Mouse (Mus musculus): ENCODE measurements around the gene Rsrp1.

Rsrp1 gene

DNA sequence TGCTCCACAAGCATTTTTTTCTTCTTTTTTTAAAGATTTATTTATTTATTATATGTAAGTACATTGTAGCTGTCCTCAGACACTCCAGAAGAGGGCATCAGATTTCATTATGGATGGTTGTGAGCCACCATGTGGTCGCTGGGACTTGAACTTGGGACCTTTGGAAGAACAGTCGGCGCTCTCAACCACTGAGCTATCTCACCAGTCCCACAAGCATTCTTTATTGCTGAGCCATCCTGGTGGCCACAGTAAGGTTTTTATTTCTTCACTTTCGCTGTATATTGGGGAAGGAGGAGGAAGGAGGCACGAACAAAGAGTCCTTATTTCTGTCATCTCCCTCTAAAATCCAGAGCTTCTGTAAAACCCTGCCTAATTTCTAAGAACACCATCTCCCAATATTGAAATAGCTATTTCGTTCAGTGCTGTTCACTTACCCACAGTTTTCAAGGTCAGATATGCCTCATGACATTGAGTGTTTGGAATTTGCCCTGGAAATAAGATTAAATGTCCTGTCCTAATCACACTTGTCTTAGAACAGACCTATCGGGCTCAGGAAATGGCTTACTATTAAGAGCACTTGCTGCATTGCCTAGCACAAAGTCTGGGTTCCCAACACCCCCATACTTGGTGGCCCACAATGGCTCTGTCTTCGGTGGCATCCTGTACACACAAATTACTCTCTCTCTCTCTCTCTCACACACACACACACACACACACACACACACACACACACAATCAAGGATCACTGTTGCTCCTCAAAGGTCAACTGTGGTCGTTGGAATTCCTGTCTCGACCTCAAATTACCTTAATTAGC, 1.1 kb upstream of the Rsrp1 start:
- peak in 1 of 2 experiments; percentile 31 for DNase-seq

DNA sequence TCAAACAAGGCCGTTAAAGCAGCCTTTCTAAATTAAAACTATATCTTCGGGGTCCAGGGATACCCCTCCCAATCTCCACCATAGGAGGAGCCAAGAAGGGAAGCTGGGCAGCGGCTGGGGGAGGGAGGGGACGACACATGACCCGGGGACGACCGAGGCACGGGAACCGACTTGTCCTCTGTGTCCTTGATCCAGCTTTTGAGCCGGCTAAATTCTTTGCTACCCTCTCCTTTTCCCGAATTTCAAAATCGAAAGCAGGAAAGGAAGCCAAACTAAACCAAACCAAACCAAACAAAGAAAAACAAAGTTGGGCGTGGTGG, 507 bp upstream of the Rsrp1 start:
- peak; percentile 77 to 80 for DNase-seq

DNA sequence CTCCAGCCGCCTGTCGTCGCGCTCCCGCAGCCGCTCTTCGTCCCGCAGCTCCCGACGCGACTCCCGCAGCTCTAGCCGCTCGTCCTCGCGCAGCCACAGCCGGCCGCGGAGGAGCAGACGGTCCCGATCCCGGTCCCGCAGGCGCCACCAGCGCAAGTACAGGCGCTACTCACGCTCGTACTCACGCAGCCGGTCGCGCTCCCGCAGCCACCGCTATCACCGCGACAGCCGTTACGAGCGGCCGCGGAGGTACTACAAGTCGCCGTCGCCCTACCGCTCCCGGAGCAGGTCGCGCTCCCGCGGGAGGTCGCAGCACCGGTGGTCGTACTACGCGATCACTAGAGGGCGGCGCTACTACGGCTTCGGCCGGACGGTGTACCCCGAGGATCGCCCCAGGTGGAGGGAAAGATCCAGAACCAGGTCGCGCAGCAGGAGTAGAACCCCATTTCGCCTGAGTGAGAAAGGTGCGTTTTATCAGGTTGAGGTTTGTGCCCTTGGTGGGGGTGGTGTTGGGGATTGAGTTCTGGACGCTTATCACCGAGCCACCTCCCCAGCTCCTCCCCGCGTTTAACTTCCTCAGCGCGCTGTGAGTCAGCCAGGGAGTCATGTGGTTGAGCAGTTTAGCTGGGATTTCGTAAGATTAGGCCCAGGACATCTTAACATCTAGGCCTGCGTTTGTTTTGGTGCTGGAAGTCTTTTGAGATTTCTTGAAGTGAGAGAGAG, 788 bp downstream of the Rsrp1 start:
- peak; percentile 81 to 84 for DNase-seq

DNA sequence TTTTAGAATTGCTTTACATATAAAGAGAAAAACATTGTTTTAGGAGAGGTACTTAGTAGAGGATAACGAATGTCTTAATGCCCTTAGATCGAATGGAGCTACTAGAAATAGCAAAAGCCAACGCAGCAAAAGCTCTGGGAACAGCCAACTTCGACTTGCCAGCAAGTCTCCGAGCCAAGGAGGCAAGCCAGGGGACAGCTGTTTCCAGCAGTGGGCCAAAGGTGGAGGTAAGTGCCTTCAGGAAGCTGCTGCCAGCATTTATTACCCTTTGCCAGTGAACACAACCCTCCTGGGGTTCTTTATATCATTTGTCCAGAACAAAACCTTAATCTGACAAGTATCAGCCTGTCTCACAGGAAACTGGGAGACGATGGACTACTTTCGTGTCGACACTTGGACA, 1.8 kb downstream of the Rsrp1 start:
- no peak for DNase-seq

DNA sequence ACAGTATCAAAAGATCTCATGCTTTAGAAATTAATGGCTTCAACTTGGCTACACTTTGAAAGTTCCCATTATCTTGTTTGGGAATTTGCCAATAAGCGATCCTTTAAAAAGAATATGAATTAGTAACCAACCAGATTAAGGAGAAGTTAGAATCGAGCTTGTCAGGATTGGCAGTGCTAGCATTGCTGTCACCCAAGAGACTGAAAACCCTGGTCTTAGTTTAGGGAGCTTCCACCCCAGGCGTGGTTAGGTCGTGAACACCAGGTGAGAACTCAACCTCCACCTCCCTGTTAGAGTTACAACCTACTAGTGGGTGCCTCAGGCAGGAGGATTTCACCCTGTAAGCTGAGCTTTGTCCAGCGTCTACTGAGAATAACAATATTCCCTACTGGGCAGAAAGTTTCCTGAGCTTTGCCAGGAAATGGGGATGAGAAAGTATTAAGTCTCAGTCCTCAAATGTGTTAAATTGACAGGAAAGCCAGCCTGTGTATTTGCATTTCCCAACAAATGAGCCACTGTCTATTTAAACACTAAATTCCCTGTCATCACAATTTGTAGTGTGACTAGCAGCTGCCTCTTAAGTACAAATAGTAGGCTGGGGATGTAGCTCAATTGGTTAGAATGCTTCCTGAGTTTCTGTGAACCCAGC, 4.5 kb downstream of the Rsrp1 start:
- no peak for DNase-seq

DNA sequence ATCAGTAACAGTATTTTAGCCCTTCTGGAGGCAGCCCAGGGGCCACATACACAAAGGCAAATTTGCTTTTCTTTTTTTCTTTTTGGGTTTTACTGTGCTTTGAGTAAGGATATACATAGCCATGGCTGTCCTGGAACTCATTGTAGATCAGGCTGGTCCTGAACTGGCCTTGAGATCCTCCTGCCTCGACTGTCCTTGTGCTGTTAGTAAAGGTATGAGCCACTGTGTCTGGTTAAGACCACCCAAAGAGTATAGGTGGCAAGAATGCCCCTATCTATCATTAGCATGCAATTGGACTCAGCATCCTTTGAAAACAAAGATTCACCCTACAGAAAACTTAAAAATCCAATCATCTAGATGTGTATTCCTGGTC, 5.1 kb downstream of the Rsrp1 start:
- no peak for DNase-seq

DNA sequence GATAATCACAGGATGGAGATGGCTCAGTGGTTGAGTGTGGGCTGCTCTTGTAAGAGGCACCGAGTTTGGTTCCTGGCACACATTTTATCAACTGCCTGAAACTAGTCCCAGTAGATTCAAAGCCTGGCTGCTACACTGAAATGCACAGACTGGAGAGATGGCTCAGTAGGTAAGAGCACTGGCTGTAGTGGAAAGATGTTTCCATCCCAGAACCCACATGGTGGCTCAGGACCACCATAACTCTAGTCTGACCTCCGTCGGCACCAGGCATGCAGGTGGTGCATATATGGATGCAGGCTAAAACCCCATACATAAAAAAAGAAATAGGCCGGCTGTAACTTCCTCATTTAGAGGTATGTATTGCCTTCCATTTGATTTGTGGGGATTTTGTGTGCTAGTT, 6.1 kb downstream of the Rsrp1 start:
- no peak for DNase-seq

DNA sequence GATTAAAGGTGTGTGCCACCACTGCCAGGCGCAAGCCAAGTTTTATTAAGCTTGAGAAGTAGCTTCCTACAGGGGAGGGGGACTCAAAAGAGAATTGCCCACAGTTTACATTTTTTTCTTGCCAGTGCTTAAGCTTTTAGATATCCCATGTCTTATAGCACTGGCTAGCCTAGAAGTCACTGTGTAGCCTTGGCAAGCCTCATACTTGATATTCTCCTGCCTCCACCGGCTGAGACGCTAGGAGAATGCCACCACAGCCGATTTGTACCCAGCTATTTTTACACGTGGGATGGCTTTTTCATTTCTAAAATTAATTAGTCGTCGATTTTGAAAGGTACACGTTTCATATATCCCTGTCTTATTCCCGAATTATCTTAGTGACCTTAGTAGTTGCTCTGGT, 6.8 kb downstream of the Rsrp1 start:
- no peak for DNase-seq

DNA sequence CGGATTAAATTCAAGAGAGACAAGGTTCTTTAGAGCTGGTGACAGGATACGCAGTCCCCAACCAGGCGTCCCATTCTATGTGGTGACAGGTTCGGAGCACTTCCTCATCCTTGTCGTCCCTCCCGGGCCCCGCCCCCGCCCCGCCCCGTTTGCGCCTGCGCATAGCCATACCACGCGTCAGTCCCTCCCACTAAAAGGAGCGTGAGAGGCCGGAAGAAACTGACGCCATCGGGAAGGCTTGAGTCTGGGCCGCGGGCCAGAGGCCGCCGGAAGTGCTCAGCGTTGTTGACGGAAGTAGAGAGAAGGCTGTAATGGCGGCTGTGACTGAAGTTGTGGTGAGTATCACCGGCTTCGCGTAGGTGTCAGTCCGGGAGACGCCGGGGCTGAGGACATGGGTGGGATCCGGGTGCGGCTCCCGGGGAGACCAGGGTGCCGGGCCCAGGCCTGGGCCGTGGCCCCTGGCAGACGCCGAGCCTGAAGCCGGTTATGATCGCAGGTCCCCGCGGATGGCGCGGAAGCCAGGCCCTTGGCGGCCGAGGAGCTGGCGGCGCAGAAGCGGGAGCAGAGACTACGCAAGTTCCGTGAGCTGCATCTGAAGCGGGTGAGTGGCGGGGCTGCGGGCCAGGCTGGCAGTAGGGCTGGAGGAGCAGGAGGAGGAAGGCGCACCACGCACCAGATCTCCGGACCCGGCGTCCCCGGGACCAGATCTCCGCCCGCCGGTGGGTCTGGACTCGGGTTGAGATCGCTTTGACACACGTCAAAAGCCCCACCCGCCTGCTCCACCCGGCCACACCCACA, 7.5 kb downstream of the Rsrp1 start, which contains the start of gene Syf2:
Gene Syf2, plus strand, starts transcription at position 215 of the 798 bp plus-strand sequence.
- DNase-seq, result peak; percentile 96 to 97

DNA sequence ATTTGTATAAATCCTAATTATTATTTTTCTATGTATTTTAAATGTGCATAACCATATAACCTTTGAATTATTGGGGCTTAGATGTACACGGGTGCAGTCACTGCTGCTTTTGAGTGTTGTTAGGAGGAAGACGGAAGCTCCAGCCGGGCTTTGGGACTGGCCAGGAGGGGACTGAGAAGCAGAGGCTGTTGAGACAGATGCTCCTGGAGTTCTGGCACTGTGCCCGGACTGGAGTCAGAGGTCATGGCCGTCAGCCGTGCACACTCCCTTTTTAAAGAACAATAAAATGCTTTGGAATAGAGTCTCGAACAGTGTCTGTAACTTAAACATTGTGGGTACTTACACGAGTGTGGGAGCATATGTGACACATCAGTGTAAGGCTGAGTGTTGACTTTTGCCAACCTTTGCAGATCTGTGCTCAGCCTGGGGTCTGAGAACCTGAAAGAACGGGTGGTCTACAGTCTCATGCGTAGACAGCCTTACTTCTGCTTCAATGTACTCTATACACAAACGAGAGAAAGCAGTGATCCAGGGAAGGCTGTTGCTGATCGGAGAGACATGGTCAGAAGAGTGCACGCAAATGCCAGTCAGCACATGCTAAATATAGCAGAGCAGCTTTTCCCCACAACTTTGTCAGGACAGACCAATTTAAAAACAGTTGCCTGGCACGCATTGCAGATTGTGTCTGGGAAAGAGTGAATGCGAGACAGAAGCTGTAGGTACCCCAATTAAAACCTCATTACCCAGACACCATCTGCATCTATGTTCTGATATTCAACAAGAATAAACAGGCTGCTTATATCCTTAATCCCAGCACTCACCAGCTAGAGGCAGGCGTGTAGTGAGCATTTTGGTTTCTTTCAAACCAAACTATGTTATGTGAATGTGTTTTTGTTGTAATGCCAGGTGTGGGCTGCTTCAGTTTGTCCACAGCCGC, 14.1 kb downstream of the Rsrp1 start:
- DNase-seq, result peak in 1 of 2 experiments; percentile 66

DNA sequence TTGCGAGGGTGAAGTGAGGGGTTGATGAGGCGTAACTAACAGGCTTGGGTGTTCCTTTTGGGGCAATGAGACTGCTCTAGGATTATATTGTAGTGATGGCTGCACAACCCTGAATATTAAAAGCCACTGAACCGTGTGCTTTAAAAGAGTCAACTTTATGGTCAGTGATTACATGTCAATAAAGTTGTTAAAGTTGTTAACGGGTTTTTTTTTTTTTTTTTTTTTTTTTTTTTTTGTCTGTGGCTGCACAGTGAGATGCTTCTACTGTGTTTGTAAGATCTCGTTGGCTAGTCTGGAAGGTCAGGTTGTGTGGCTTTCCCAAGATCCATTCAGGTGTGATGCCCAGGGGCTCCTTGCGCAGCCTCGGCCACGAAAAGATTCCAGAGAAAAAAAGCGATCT, 16.5 kb downstream of the Rsrp1 start:
- no peak for DNase-seq

DNA sequence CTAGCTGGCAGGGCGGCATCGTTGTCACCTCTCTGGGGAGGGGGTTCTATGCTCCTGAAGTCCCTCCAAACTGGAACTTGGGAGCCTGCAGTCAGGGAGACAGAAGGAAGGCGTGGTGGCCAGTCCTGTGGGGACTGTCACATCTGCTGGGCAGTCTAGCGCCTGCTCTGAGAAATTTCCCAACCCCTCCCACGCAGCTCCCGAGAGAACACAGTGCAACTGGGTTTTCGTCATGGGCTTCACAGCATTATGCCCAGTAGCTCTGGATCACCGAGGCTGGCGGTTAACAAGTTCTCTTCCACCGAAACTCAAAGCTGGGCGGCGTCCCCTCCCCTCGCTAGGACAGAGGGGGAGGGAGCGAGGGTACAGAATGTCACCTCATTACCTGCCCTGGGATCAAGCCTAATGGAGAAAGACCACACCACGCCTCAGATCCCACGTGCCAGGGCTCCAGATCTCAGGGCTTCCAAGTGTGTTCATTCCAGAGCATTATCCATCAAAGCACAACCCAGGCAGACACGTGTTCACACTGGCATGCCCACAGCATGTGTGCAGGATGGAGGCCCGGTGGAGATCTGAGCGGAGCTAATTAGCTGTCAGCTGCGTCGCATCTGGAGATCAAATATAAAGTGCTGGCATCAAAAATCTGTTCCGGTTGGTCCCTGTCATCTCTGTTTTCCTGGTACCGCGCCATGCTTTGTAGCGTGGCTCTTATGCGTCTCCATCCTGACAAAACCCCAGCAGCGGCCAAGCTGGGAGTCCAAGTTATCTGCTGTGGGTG, 20.6 kb downstream of the Rsrp1 start:
- peak; percentile 40 to 57 for DNase-seq

DNA sequence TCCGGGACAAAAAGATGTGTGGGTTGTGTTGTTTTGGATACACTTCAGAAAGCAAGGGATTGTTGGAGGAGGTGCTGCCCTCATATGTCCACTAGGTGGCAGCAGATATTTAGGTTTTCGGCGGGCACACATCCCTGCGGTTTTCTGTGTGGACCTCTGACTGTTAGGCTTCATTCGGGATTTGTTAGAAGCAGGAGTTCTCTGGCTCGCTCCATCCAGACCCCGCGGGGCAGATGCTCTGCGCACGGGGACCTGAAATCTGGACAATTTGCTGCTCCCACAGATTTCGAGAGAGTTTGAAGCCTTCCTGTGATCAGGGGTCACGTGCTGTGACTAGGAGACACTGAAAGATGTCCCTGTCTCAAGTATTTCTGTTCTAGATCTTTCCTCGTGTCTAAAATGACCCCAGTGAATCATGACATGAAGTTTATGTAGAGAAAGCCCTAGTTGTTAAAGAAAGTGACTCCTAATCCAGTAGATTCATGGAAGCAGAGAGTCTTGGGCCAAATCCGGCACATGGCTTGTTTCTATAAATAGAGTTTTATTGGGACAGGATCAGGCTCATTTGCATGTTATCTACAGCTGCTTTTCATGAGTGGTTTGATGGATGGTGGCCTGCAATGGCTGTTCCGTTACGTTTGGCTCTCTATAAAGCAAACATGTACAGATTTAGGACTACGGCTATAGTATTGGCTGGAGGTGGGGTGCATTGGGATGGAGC, 22.8 kb downstream of the Rsrp1 start:
- peak; percentile 63 to 82 for DNase-seq

DNA sequence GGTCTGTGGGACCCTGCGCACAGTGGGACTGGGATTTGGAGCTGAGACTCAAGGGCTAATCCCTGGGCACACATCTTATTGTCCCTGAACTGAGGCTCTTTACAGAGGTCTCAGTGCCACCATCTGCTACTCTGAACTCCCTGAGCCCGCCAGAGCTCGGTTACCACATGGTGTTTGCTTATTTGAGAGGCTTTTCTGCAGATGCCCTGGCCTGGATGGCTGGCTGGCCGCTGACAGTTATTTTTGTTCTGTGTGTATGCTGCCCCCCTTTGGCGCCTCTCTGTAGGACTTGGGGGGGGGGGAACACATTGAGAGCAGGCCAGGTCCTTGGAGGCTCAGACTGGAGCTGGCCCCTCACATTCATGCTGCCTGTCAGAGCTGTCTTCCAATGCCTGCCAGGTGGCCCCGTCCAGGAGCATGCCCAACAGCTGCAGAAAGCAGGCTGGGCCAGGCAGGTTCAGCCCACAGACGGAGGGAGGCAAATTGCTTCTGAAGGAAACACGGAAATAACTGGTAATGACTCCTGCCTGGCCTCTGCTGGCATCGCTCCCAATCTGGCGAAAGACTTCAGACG, 27.2 kb downstream of the Rsrp1 start:
- DNase-seq, result peak; percentile 34 to 68

DNA sequence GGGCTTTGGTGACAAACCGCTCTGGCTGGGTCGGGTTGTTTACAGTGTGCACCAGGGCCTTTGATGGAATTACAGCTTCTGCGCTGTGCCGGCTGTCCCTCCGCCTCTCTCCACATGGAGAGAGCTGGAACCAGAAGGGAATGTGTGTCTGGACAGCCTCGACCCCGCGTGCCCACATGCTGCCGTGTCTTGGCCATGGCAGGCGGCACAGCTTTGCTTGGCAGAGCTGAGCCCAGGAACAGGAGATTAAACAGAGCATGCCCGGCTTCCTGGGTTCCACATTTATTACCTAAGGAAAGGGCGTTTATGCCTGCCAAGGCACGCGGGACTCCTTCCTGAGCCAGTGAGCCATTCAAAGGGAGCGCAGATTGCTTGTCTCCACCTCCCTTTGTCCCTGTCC, 31.1 kb downstream of the Rsrp1 start:
- DNase-seq, result no peak

DNA sequence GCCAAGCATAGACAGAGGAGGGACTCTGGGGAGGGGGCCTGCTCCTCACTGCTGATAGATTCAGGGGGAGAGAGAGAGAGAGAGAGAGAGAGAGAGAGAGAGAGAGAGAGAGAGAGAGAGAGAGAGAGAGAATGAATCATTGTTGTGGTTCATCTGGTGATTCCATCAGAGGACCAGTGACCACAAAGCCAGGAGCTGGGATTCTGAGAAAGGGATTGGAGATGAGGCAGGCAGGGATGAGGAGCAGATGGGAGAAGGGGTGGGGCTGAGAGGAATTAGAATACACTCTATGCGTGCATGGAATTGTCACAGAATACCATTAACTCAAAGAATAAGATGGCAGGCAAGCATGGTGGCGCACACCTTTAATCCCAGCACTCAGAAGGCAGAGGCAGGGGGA, 31.8 kb downstream of the Rsrp1 start:
- DNase-seq, result no peak

DNA sequence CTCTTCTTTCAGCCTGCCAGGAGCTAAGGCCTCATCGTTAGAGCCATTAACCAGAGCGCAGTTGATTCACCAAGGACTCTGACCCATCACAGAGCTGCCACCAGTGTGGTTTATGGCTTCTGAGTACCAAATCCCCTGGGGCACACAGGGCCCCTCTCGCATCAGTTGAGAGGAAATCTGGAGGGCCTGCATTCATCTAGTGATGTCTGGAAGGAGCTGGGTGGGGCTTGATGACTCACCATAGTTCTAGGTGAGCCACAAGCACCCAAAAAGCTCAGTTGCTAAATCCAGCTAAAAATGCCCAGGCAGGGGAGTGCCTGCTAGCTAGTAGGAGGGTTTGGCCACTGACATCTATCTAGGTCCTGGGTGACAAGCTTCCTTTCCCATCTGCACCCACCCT, 32.5 kb downstream of the Rsrp1 start:
- DNase-seq, result no peak

DNA sequence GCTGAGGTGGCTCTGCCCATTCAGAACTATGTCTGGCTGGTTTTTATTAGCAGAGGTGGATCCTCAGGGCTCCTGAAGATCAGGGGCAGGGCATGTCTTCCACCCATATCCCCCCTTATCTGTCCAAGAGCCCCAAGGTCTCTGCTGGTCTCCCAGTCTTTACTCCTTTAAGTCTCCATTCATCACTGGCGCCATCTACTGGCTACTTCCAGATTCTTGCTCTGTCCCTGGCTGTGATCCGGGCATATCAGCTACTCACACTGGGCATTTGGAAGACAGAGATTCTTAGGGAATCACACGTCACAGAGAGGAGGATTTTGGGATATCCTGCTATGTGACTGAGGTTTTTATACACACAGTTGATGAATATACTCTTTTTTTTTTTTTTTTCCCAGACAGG, 32.9 kb downstream of the Rsrp1 start:
- DNase-seq, result peak in 1 of 2 experiments; percentile 83

DNA sequence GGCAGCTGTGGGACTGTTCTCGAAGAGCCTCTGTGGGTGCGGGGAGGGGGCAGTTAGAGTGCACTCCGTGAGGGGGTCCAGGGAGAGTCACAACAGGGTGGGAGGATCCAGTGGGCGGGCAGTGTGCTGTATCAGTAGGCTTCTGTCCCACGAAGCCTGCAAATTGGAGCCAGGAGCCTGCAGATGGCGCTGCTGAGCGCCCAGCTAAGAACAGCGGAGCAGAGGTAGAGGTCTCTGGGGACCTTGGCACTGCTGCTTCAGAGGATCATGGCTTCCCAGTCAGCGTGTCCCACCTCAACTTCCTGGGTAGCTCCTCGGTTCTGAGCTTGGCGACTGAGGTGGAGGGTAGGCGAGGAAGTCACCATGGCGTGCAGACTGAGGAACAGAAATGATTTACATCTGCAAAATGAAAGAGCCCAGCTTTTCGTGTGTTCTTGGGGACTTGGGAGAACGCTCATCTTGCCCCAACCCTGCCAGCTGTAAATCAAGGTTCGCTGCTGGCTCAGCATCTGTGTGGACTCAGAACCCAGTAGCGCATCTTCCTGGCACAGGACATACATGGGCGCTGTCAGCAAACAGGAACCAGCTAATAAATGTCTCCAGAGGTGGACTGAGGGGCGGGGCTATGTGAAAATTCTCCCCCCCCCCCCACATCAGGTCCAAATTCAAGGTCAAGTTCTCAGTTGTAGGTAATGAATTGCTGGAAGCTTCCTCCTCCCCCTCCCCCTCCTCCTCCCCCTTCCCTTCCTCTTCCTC, 39.8 kb downstream of the Rsrp1 start:
- peak; percentile 44 to 54 for DNase-seq
